Mouse (Mus musculus) frontal cortex, adult (tissue): Measurements from ENCODE around the gene Slc16a5.
"Not testable (repeated sequence)": the region's sequence is repeated elsewhere in the genome, so short reads cannot be mapped to it uniquely, and the experiment has no call there.

Experiments
- ATAC-seq: cut with Nextera tagmentation; 2 replicates; pipeline ENCODE4 v1.9.2; 2017; ENCODE audit warnings: mild to moderate bottlenecking, moderate library complexity, mixed read lengths; ENCODE audit not compliant: low TSS enrichment

Gene Slc16a5

GRCm38 (mm10) chr11:115447321-115447885 lies 14.9 kb upstream of the Slc16a5 start:
- ATAC-seq = no peak

- ATAC-seq = no peak
These were observed 14.2 kb upstream of the Slc16a5 start for GRCm38 (mm10) chr11:115448075-115448474.

- ATAC-seq = no peak
These were observed 13.3 kb upstream of the Slc16a5 start for GRCm38 (mm10) chr11:115448998-115449397.

- ATAC-seq = no peak
These were observed 12.1 kb upstream of the Slc16a5 start for GRCm38 (mm10) chr11:115450176-115450575.

GRCm38 (mm10) chr11:115451781-115452241 lies 10.5 kb upstream of the Slc16a5 start:
- no peak for ATAC-seq

- no peak for ATAC-seq
These were observed 9.9 kb upstream of the Slc16a5 start for GRCm38 (mm10) chr11:115452281-115452860.

GRCm38 (mm10) chr11:115453306-115453705 lies 9.0 kb upstream of the Slc16a5 start:
- ATAC-seq = no peak

GRCm38 (mm10) chr11:115454822-115455221 lies 7.5 kb upstream of the Slc16a5 start:
- ATAC-seq = not testable (repeated sequence)

GRCm38 (mm10) chr11:115455619-115456018 lies 6.7 kb upstream of the Slc16a5 start:
- ATAC-seq = no peak

GRCm38 (mm10) chr11:115456182-115456581 lies 6.1 kb upstream of the Slc16a5 start:
- no peak for ATAC-seq

- ATAC-seq = no peak
These were observed 4.9 kb upstream of the Slc16a5 start for GRCm38 (mm10) chr11:115457405-115457804.

GRCm38 (mm10) chr11:115460976-115461375 lies 1.3 kb upstream of the Slc16a5 start:
- no peak for ATAC-seq

- ATAC-seq = no peak
These were observed 430 bp upstream of the Slc16a5 start for GRCm38 (mm10) chr11:115461846-115462242.

- no peak for ATAC-seq
These were observed 1.1 kb downstream of the Slc16a5 start for GRCm38 (mm10) chr11:115463397-115463796.

- ATAC-seq = no peak
These were observed 2.6 kb downstream of the Slc16a5 start for GRCm38 (mm10) chr11:115464851-115465250.

GRCm38 (mm10) chr11:115467217-115467618 lies 4.9 kb downstream of the Slc16a5 start:
- no peak for ATAC-seq

GRCm38 (mm10) chr11:115472183-115472582 lies 9.9 kb downstream of the Slc16a5 start:
- no peak for ATAC-seq

- peak; percentile 61; the same call in 1 of the 2 replicates for ATAC-seq
These were observed 11.5 kb downstream of the Slc16a5 start for GRCm38 (mm10) chr11:115473626-115474275.

- ATAC-seq = peak; percentile 90
These were observed 12.9 kb downstream of the Slc16a5 start, which contains the start of gene Armc7 for GRCm38 (mm10) chr11:115475025-115475757. Gene Armc7 (plus strand): TSS chr11:115475667.

GRCm38 (mm10) chr11:115475758-115476237 lies 13.5 kb downstream of the Slc16a5 start:
- no peak for ATAC-seq

GRCm38 (mm10) chr11:115476630-115477029 lies 14.4 kb downstream of the Slc16a5 start:
- not testable (repeated sequence) for ATAC-seq

- ATAC-seq = not testable (repeated sequence)
These were observed 15.1 kb downstream of the Slc16a5 start for GRCm38 (mm10) chr11:115477388-115477787.
